Mouse (Mus musculus) intestine, embryonic 15.5 days (tissue): ENCODE measurements at regions not wholly inside any gene's neighbourhood (a gene's known extent, or its start where the extent isn't known, plus 50 kb on each side); places are given as distances from the start of the nearest gene placed in this dataset.

ENCODE experiments used
- ATAC-seq: fragments of 200-750 bp; cut with Nextera tagmentation; 2 replicates; pipeline ENCODE4 v1.8.0; 2017; ENCODE audit warnings: moderate TSS enrichment, moderate library complexity
- H3K27ac ChIP-seq: fragments of 300-500 bp; sonication (generic); 2 replicates; pipeline ENCODE4 v1.5.1; 2015; ENCODE audit warnings: mild to moderate bottlenecking, inconsistent platforms
- H3K27me3 ChIP-seq: fragments of 300-500 bp; sonication (generic); replicated peaks from 2 replicates; pipeline ENCODE4 v1.6.1; 2015; ENCODE audit warnings: inconsistent platforms
- H3K36me3 ChIP-seq: fragments of 300-500 bp; sonication (generic); 2 replicates; pipeline ENCODE4 v1.6.1; 2015; ENCODE audit warnings: inconsistent platforms
- H3K4me1 ChIP-seq: fragments of 300-500 bp; sonication (generic); replicated peaks from 2 replicates; pipeline ENCODE4 v1.6.1; 2015; ENCODE audit warnings: inconsistent platforms
- H3K4me2 ChIP-seq: fragments of 300-500 bp; sonication (generic); replicated peaks from 2 replicates; pipeline ENCODE4 v1.6.1; 2015; ENCODE audit warnings: mild to moderate bottlenecking, inconsistent platforms
- H3K4me3 ChIP-seq: fragments of 300-500 bp; sonication (generic); replicated peaks from 2 replicates; pipeline ENCODE4 v1.5.1; 2015; ENCODE audit warnings: inconsistent platforms
- H3K9ac ChIP-seq: fragments of 300-500 bp; sonication (generic); 2 replicates; pipeline ENCODE4 v1.6.1; 2015; ENCODE audit warnings: inconsistent platforms
- H3K9me3 ChIP-seq: fragments of 300-500 bp; sonication (generic); 2 replicates; pipeline ENCODE4 v1.6.1; 2016; ENCODE audit warnings: inconsistent platforms
- WGBS: fragments of 180-500 bp; shearing (Covaris S2); methylation state at CpG from one replicate; pipeline ENCODE4 v1.1.7; 2015; 5-methylcytosine and 5-hydroxymethylcytosine counted together

- H3K9me3 ChIP-seq = no peaks in the 10 kb centered on the region
- H3K4me2 ChIP-seq = no peak overlapping the region
- no peak overlapping the region for H3K4me3 ChIP-seq
- H3K9ac ChIP-seq = no peak overlapping the region
- no peaks in the 10 kb centered on the region for H3K36me3 ChIP-seq
- no peaks in the 10 kb centered on the region for H3K27me3 ChIP-seq
- ATAC-seq = no peak
- no peaks in the 10 kb centered on the region for H3K4me1 ChIP-seq
- no peak overlapping the region for H3K27ac ChIP-seq
Observed at GRCm38 (mm10) chr3:148238093-148238492, 752.3 kb downstream of the Adgrl2 start.

- WGBS = 76% methylated on average over 6 of the region's 6 CpGs
- no peak overlapping the region for H3K27ac ChIP-seq
- ATAC-seq = no peak
- no peaks in the 10 kb centered on the region for H3K9me3 ChIP-seq
- H3K4me3 ChIP-seq = no peak overlapping the region
- no peaks in the 10 kb centered on the region for H3K4me1 ChIP-seq
- H3K9ac ChIP-seq = no peak overlapping the region
- H3K36me3 ChIP-seq = no peaks in the 10 kb centered on the region
- H3K27me3 ChIP-seq = no peaks in the 10 kb centered on the region
- H3K4me2 ChIP-seq = no peak overlapping the region
Observed at GRCm38 (mm10) chr3:148237555-148237954, 752.8 kb downstream of the Adgrl2 start.

GRCm38 (mm10) chr3:148233616-148234015, 756.7 kb downstream of the Adgrl2 start:
- Histone ChIP-seq H3K36me3 (no peaks in the 10 kb centered on the region), H3K4me1 (no peaks in the 10 kb centered on the region), H3K27ac (no peak overlapping the region), H3K9me3 (no peaks in the 10 kb centered on the region), H3K9ac (no peak overlapping the region), H3K27me3 (no peaks in the 10 kb centered on the region), H3K4me3 (no peak overlapping the region), H3K4me2 (no peak overlapping the region)
- WGBS = 78% methylated on average over 2 of the region's 2 CpGs
- no peak for ATAC-seq

- no peaks in the 10 kb centered on the region for H3K27me3 ChIP-seq
- no peak for ATAC-seq
- no peak overlapping the region for H3K27ac ChIP-seq
- no peaks in the 10 kb centered on the region for H3K36me3 ChIP-seq
- no peak overlapping the region for H3K9ac ChIP-seq
- no peaks in the 10 kb centered on the region for H3K9me3 ChIP-seq
- WGBS = 60% methylated on average over 3 of the region's 3 CpGs
- no peak overlapping the region for H3K4me3 ChIP-seq
- H3K4me1 ChIP-seq = no peaks in the 10 kb centered on the region
- no peak overlapping the region for H3K4me2 ChIP-seq
Observed at GRCm38 (mm10) chr3:148229192-148229591, 761.2 kb downstream of the Adgrl2 start.

- H3K4me1 ChIP-seq = no peaks in the 10 kb centered on the region
- H3K27ac ChIP-seq = no peak overlapping the region
- H3K9me3 ChIP-seq = no peaks in the 10 kb centered on the region
- WGBS = 49% methylated on average over 9 of the region's 9 CpGs
- no peaks in the 10 kb centered on the region for H3K27me3 ChIP-seq
- H3K9ac ChIP-seq = no peak overlapping the region
- ATAC-seq = peak; percentile 41; the same call in 1 of the 2 replicates
- no peak overlapping the region for H3K4me3 ChIP-seq
- H3K36me3 ChIP-seq = no peaks in the 10 kb centered on the region
- H3K4me2 ChIP-seq = no peak overlapping the region
Observed at GRCm38 (mm10) chr3:148228002-148228707, 762.2 kb downstream of the Adgrl2 start.

GRCm38 (mm10) chr3:148220826-148221225, 769.5 kb downstream of the Adgrl2 start:
- ATAC-seq = no peak
- no peaks in the 10 kb centered on the region for H3K9me3 ChIP-seq
- no peak overlapping the region for H3K9ac ChIP-seq
- H3K27me3 ChIP-seq = no peaks in the 10 kb centered on the region
- 84% methylated on average over 5 of the region's 5 CpGs for WGBS
- H3K4me2 ChIP-seq = no peak overlapping the region
- no peaks in the 10 kb centered on the region for H3K4me1 ChIP-seq
- no peaks in the 10 kb centered on the region for H3K36me3 ChIP-seq
- no peak overlapping the region for H3K27ac ChIP-seq
- H3K4me3 ChIP-seq = no peak overlapping the region

GRCm38 (mm10) chr3:148220024-148220590, 770.2 kb downstream of the Adgrl2 start:
- Histone ChIP-seq H3K4me2 (no peak overlapping the region), H3K4me3 (no peak overlapping the region), H3K27ac (no peak overlapping the region), H3K4me1 (no peaks in the 10 kb centered on the region), H3K9me3 (no peaks in the 10 kb centered on the region), H3K9ac (no peak overlapping the region), H3K36me3 (no peaks in the 10 kb centered on the region), H3K27me3 (no peaks in the 10 kb centered on the region)
- 73% methylated on average over 10 of the region's 10 CpGs for WGBS
- no peak for ATAC-seq

GRCm38 (mm10) chr3:148202148-148202547, 788.2 kb downstream of the Adgrl2 start:
- no peaks in the 10 kb centered on the region for H3K27me3 ChIP-seq
- H3K4me1 ChIP-seq = no peaks in the 10 kb centered on the region
- ATAC-seq = no peak
- H3K9ac ChIP-seq = no peak overlapping the region
- no peaks in the 10 kb centered on the region for H3K36me3 ChIP-seq
- H3K27ac ChIP-seq = no peak overlapping the region
- 83% methylated on average over 3 of the region's 3 CpGs for WGBS
- H3K4me2 ChIP-seq = no peak overlapping the region
- H3K9me3 ChIP-seq = no peaks in the 10 kb centered on the region
- no peak overlapping the region for H3K4me3 ChIP-seq

- H3K27me3 ChIP-seq = no peaks in the 10 kb centered on the region
- ATAC-seq = no peak
- no peaks in the 10 kb centered on the region for H3K9me3 ChIP-seq
- 64% methylated on average over 2 of the region's 2 CpGs for WGBS
- H3K4me3 ChIP-seq = no peak overlapping the region
- H3K4me1 ChIP-seq = no peaks in the 10 kb centered on the region
- H3K36me3 ChIP-seq = no peaks in the 10 kb centered on the region
- H3K9ac ChIP-seq = no peak overlapping the region
- no peak overlapping the region for H3K27ac ChIP-seq
- no peak overlapping the region for H3K4me2 ChIP-seq
Observed at GRCm38 (mm10) chr3:148186704-148187103, 803.7 kb downstream of the Adgrl2 start.

GRCm38 (mm10) chr3:148167556-148167955, 822.8 kb downstream of the Adgrl2 start:
- Histone ChIP-seq H3K4me2 (no peak overlapping the region), H3K4me3 (no peak overlapping the region), H3K36me3 (no peaks in the 10 kb centered on the region), H3K4me1 (no peaks in the 10 kb centered on the region), H3K27me3 (no peaks in the 10 kb centered on the region), H3K27ac (no peak overlapping the region), H3K9ac (no peak overlapping the region), H3K9me3 (no peaks in the 10 kb centered on the region)
- ATAC-seq = no peak
- WGBS = 83% methylated on average over 1 of the region's 1 CpGs

- WGBS = 70% methylated on average over 3 of the region's 3 CpGs
- Histone ChIP-seq H3K36me3 (no peaks in the 10 kb centered on the region), H3K27ac (no peak overlapping the region), H3K9ac (no peak overlapping the region), H3K27me3 (no peaks in the 10 kb centered on the region), H3K9me3 (no peaks in the 10 kb centered on the region), H3K4me3 (no peak overlapping the region), H3K4me1 (no peaks in the 10 kb centered on the region), H3K4me2 (no peak overlapping the region)
- ATAC-seq = no peak
Observed at GRCm38 (mm10) chr3:148159059-148159458, 831.3 kb downstream of the Adgrl2 start.

GRCm38 (mm10) chr3:148158533-148158932, 831.8 kb downstream of the Adgrl2 start:
- no peaks in the 10 kb centered on the region for H3K4me1 ChIP-seq
- H3K27ac ChIP-seq = no peak overlapping the region
- H3K27me3 ChIP-seq = no peaks in the 10 kb centered on the region
- WGBS = 81% methylated on average over 2 of the region's 2 CpGs
- no peaks in the 10 kb centered on the region for H3K36me3 ChIP-seq
- no peaks in the 10 kb centered on the region for H3K9me3 ChIP-seq
- no peak overlapping the region for H3K4me3 ChIP-seq
- no peak for ATAC-seq
- no peak overlapping the region for H3K9ac ChIP-seq
- no peak overlapping the region for H3K4me2 ChIP-seq

GRCm38 (mm10) chr3:148143776-148144175, 846.6 kb downstream of the Adgrl2 start:
- no peaks in the 10 kb centered on the region for H3K9me3 ChIP-seq
- whole genome bisulfite sequencing = 92% methylated on average over 2 of the region's 2 CpGs
- H3K27ac ChIP-seq = no peak overlapping the region
- H3K9ac ChIP-seq = no peak overlapping the region
- H3K27me3 ChIP-seq = no peaks in the 10 kb centered on the region
- H3K4me3 ChIP-seq = no peak overlapping the region
- no peaks in the 10 kb centered on the region for H3K4me1 ChIP-seq
- no peak for ATAC-seq
- no peak overlapping the region for H3K4me2 ChIP-seq
- H3K36me3 ChIP-seq = no peaks in the 10 kb centered on the region
